Mouse (Mus musculus) left cerebral cortex, postnatal 4 days (tissue): ENCODE results near the gene Kat14. TPM values are rescaled to one million over a fixed set of nuclear protein-coding genes. Genes with fewer than 3 reads are reported as not detected.

ENCODE experiments used
- DNase-seq: peaks from one replicate; pipeline ENCODE4 v3.0.0-alpha.2; 2022
- intact Hi-C: fragments of 180-260 bp; cut with DNase I; formaldehyde crosslinking; loops from one replicate; pipeline ENCODE4 v1.15.1; 2025
- total RNA-seq, 2 experiments: library from RNA; stranded (reverse); gene quantifications; 2 replicates each; pipeline ENCODE4 v1.2.3; 2021

Gene Kat14
- total RNA-seq, 2 experiments from 2014 or later, result 21.2 to 24.1 TPM

GRCm38 (mm10) chr2:144381293-144381692, 12.5 kb downstream of the Kat14 start:
- intact Hi-C loops, result no loop called here
- DNase-seq, result no peak

- intact Hi-C loops, result no loop called here
- no peak for DNase-seq
Observed at GRCm38 (mm10) chr2:144381741-144382140, 13.0 kb downstream of the Kat14 start.

- DNase-seq, result no peak
- intact Hi-C loops, result no loop called here
Observed at GRCm38 (mm10) chr2:144382624-144383138, 13.9 kb downstream of the Kat14 start.

DNA sequence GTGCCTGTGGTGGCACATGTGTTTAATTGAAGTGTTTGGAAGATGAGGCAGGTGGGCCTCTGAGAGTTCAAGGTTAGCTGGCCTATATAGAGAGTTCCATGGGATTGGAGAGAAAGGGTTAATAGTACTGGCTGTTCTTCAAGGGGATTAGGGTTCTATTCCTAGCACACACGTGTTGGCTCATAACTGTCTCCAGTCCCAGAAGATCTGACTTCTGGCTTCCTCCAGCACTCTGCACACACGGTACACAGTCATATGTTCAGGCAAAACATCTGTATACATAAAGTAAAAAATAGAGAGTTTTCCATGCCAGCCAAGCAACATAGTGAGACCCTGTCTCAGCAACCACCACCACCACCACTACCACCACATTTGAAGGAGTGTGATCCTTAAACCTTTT, 17.5 kb downstream of the Kat14 start:
- intact Hi-C loops, result no loop called here
- DNase-seq, result no peak

GRCm38 (mm10) chr2:144388416-144388815, 19.6 kb downstream of the Kat14 start:
- intact Hi-C loops, result no loop called here

GRCm38 (mm10) chr2:144399531-144399930, 30.7 kb downstream of the Kat14 start:
- intact Hi-C loops, result no loop called here
- no peak for DNase-seq

More at GRCm38 (mm10) chr2:144388416-144388815, 19.6 kb downstream of the Kat14 start:
- DNase-seq, result no peak

DNA sequence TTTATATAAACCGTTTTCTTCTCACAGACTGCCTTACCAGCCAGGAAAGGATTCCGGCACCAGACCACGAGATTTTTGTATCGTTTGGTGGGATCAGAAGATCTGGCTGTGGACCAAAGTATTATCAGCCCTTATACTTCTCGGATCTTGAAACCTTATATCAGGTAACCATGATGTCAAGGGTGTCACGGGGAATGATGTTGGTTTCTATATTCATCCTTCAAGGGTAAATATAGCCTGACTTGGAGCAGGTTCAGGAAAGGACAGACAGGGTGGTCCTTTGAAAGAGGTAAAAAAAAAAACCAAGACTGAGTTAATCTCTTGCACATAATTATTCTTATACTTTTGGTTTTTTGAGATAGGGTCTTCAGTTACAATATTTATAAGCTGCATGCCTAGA, 31.9 kb downstream of the Kat14 start:
- intact Hi-C loops, result no loop called here
- DNase-seq, result no peak

GRCm38 (mm10) chr2:144409037-144409436, 40.3 kb downstream of the Kat14 start:
- intact Hi-C loops, result no loop called here

GRCm38 (mm10) chr2:144410603-144411002, 41.8 kb downstream of the Kat14 start:
- intact Hi-C loops, result no loop called here
- DNase-seq, result peak; percentile 35

More at GRCm38 (mm10) chr2:144409037-144409436, 40.3 kb downstream of the Kat14 start:
- DNase-seq, result no peak

- intact Hi-C loops, result no loop called here
- no peak for DNase-seq
Observed at GRCm38 (mm10) chr2:144414646-144415045, 45.9 kb downstream of the Kat14 start.

GRCm38 (mm10) chr2:144416859-144417258, 48.1 kb downstream of the Kat14 start:
- intact Hi-C loops, result no loop called here
- DNase-seq, result no peak

DNA sequence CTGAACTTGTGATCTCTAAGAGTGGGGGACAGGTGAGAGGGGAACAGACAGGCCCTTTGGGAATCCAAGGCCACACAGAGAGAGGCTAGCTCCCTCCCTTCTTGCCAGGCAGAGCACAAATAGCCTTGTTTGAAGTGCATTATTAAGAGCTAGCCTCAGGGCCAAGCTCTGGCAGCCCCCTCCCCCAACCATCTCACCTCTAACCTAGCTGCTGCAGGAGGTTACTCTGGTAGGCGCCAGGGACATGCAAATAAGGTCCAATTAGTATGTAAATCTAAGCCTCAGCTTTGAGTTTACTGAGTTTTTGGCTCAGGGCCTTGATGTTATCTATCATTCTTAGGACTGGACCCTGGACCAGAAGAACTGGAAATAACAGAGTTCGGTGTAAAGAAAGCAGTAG, 49.3 kb downstream of the Kat14 start:
- intact Hi-C loops, result no loop called here
- DNase-seq, result no peak

DNA sequence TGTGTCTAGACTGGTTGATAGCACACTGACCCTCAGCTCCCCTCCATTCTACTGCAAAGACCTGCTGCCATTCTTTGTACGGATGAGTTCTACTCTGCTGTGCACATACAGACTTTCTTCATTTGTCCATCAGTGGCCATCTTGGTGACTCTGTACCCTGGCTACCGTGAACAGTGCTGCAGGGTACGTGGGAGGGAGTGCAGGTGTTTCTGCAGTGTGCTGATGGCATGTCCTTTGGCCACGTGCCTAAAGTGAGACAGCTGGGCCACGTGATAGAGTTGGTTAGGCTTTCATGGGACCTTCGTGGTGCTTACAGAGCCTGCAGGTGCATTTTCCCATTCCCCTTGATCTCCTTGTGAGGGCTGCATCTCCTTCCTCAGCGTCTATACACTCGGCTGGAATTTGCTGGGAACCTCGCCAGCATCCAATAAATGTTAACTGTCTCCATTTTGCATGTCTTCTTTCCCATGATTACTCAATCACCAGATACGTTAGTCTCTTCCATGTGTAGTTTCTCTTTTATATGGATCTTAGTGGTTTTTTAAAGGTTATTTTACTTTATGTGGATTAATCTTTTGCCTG, 53.4 kb downstream of the Kat14 start:
- no peak for DNase-seq
- intact Hi-C loops, result no loop called here

- intact Hi-C loops, result no loop called here
- DNase-seq, result no peak
Observed at GRCm38 (mm10) chr2:144425761-144426160, 57.0 kb downstream of the Kat14 start.

GRCm38 (mm10) chr2:144427852-144428251, 59.1 kb downstream of the Kat14 start:
- no peak for DNase-seq
- intact Hi-C loops, result no loop called here

DNA sequence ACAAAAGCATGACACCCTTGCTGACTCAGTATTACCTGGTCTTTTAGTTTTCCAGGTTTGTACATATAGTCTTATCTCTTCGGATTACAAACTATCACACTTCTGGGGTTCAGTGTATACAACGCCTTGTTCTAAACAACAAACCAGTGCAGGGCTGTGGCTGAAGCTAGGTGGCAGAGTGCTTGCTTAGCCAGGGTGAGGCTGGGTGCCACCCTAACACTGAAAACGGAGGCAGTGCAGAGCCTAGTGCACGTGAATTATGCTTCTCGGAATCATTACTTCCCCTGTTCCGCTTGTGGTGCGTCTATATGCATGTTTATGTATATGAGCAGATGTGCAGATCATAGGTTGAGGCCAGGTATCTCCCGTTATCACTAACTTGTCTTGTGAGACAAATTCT, 59.9 kb downstream of the Kat14 start:
- intact Hi-C loops, result no loop called here
- DNase-seq, result no peak

DNA sequence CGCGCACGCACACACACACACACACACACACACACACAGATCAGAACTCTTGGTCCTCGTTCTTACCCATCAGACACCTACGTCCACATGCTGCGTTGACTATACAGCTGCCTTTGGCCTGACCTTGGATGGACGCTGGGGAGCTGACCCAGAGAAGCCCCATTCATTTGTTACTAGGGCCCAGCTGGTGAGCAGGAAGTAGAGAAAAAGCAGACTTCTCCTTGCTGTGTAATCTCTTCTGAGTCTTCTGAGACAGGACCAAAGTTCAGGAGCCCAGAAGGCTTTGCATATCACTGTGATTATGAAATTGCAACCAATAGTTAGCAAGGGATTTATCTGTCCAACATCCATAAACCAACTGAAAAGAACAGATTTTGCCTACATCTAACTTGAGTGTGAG, 60.4 kb downstream of the Kat14 start:
- intact Hi-C loops, result no loop called here
- DNase-seq, result no peak

GRCm38 (mm10) chr2:144431286-144431825, 62.6 kb downstream of the Kat14 start:
- intact Hi-C loops, result no loop called here
- DNase-seq, result no peak

DNA sequence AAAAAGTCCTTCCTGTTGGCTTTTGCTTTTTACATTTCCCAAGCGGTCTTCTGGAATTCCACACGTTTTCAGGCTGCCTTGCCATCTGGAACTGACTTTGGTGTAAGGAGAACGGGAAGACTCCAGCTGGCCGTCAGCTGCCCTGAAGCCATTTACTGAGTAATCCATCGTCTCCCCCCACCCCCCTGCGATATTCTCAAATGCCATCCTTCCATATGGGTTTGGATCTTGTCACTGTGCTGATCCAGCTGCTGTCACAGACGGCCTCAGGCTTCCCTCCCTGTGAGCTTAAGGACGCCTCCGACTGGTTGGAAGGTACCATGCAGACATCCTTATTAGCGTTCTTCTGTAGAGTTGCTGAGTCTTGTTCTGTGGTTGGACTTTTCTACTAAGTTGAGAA, 66.9 kb downstream of the Kat14 start:
- intact Hi-C loops, result no loop called here
- no peak for DNase-seq

DNA sequence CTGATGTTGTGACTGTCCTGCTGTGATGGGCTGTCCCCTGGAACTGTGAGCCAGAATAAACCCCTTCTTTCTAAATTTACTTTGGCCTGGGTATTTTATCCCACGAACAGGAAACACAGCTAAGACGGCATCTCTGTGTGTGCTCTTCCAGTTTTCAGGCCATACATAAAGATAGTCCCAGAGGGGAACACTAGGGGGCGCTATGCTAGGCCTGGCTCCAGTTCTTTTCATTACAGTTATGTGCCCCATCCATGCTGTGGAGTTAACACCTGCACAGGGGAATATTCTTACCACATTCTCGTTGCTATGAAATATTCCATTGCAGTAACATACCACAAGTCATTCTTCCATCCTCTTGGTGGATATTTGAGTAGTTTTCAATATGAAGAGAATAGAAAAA, 69.6 kb downstream of the Kat14 start:
- intact Hi-C loops, result no loop called here

GRCm38 (mm10) chr2:144439191-144439700, 70.5 kb downstream of the Kat14 start:
- DNase-seq, result no peak

More for the DNA sequence above, 69.6 kb downstream of the Kat14 start:
- DNase-seq, result no peak

DNA sequence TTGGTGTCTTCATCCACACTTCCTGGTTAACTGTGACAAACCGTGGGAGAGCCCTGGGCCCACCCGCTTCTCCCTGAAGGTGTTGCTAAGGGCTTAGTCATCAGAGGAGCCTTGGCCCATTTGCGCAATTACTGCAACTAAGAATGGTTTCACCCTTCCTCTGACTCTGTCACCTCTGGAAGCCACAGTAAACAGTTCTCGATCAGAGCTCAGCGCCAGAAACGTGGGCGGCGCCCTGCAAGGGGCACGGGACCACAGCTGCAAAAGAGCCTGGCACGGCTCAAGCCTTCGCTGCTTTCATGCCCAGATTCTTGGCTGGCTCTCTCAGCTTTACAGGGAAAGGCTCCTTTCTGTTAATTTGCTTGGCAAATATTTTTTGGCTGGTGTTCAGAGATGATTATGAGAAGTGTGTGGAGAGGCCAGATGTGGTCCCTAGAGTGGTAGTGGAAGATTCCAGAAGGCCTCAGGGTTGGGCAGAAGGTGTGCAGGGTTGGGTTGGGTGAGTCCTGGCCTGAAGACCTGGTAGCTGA, 72.7 kb downstream of the Kat14 start:
- intact Hi-C loops, result no loop called here
- peak; percentile 45 for DNase-seq

More at GRCm38 (mm10) chr2:144439191-144439700, 70.5 kb downstream of the Kat14 start:
- intact Hi-C loops, result no loop called here
